Mouse (Mus musculus): ENCODE results near the gene Nos3.

DNA sequence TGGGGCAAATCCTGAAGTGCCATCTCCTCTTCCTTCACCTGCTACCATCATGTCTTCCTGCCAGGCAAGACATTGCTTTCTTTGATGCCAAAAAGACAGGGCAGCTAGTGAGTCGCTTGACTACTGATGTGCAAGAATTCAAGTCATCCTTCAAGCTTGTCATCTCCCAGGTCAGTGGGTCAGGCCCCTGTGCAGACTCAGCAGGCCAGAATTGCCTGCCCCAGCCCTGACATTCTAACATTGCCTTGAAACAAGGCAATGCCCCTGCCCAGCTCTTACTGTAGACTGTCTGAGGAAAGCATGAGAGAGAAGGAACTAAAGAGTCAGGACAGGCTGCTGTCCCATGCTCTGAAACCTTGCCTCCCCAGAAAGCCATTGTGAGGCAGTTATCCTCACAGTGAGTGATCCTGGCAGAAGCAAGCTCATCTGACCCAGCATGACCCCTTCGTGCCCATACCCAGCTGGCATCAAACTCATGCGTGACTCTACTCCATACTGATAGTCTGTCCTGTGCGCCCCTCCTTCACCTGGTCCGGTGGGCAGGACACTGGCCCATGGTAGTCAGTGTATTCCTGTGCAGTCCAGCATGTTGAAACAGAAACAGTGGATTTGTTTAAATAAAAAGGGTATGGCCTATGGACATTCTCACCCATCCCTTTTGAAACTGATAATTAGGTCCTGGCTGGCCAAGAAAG lies 36.4 kb downstream of the Nos3 start:
- TF ChIP-seq POLR2A (IDR thresholded peaks at IDR 0.05; ENCODE audit: low read depth, low read length): no peak
- no peak for TF ChIP-seq CTCF (IDR thresholded peaks at IDR 0.05; ENCODE audit: extremely low read depth, insufficient read length, insufficient replicate concordance, low read depth, low read length)
